8 mouse cellular contexts compared by ENCODE assay signal in the genomic region with DNA sequence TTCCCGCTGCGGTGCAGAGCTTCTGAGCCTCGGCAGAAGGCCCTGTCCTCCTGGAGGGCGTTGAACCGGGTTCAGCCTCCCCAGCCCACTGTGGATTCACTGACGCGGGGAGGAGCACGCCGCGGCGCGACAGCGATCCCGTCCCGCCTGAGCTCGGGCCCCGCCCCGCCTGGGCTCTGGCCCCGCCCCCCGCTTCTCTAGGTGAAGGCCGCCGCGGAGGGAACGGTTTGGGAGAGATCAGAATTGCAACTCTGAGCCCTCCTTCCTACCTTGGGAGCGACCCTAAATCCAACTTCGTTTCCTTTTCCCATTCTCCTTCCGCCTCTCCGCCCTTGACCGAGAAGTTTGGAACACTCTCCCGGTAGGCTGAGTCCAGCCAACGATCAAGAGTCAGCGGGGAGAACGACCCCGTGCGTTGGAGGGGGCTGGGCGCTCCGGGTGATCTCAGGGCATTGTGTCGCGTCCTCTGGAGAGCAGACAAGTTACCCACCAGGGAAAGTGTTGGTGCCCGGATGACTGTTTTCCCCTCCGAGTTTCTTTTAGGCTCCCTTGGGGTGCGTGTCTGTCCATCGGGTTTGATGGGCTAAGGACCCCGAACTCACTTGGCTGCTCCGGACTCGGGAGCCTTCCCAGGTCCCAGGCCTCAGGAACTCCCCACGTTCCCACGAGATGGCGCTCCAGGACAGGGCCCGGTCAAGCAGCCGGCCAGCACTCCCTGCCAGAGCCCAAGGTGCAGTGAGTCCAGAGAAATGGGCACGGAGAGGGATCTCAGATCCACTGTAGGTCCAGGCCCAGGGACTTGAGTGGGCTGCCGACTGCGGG. TPM values are rescaled to one million over a fixed set of nuclear protein-coding genes. Genes with fewer than 3 reads are reported as not detected.
DNase-seq lines count a peak whose midpoint lies in the region; ATAC-seq and TF ChIP-seq lines count a peak whose summit lies in the region.

No protein-coding gene starts in this region.

- H3K9ac ChIP-seq in embryonic facial prominence, embryonic 12.5 days: peak overlapping the region; percentile 99
- peak overlapping the region; percentile 70 for H3K9ac ChIP-seq in limb, embryonic 13.5 days
- H3K9ac ChIP-seq in midbrain, embryonic 13.5 days (replicated peaks): peak overlapping the region; percentile 40

- H3K9me3 ChIP-seq in embryonic facial prominence, embryonic 12.5 days: no peaks in the 10 kb centered on the region
- no peaks in the 10 kb centered on the region for H3K9me3 ChIP-seq in limb, embryonic 13.5 days
- no peaks in the 10 kb centered on the region for H3K9me3 ChIP-seq in midbrain, embryonic 13.5 days

- peak overlapping the region; percentile 54 for H3K4me3 ChIP-seq in embryonic facial prominence, embryonic 12.5 days
- peak overlapping the region; percentile 77 for H3K4me3 ChIP-seq in kidney, adult 2 months (ENCODE audit: insufficient read depth, low read depth, low read length)
- H3K4me3 ChIP-seq in limb, embryonic 13.5 days: peak overlapping the region; percentile 59
- H3K4me3 ChIP-seq in midbrain, embryonic 13.5 days (replicated peaks): peak overlapping the region; percentile 41

- peak overlapping the region; percentile 98 for H3K27ac ChIP-seq in embryonic facial prominence, embryonic 12.5 days
- H3K27ac ChIP-seq in kidney, adult 2 months (ENCODE audit: insufficient read depth, low read depth, low read length): peak overlapping the region; percentile 76
- peak overlapping the region; percentile 84 for H3K27ac ChIP-seq in limb, embryonic 13.5 days
- H3K27ac ChIP-seq in midbrain, embryonic 13.5 days: no peak overlapping the region

- peak; percentile 95 to 97 for DNase-seq in adrenal gland, postnatal 36 days
- peak; percentile 90 to 93 for DNase-seq in heart, adult 18-20 months
- DNase-seq in kidney, adult 2 months: peak; percentile 92
- peak; percentile 42 to 73 for DNase-seq in spleen, adult 18-20 months

- peak overlapping the region; percentile 72 for H3K4me2 ChIP-seq in embryonic facial prominence, embryonic 12.5 days (replicated peaks)
- peak overlapping the region; percentile 87 for H3K4me2 ChIP-seq in limb, embryonic 13.5 days (replicated peaks)
- peak overlapping the region; percentile 67 for H3K4me2 ChIP-seq in midbrain, embryonic 13.5 days (replicated peaks)

- ATAC-seq in embryonic facial prominence, embryonic 12.5 days (ENCODE audit: insufficient number of reproducible peaks, insufficient read depth, low FRiP score, low TSS enrichment): peak; percentile 42
- peak; percentile 70 for ATAC-seq in limb, embryonic 13.5 days (ENCODE audit: low FRiP score, low read depth)
- peak; percentile 44 for ATAC-seq in midbrain, embryonic 13.5 days
- ATAC-seq in activated CD4-positive, CD25-positive, alpha-beta regulatory T cell, adult 4 months: no peak

- TF ChIP-seq CTCF in kidney, adult 2 months (conservative IDR thresholded peaks at IDR 0.05; ENCODE audit: insufficient read depth, insufficient read length, low read depth, low read length): peak; percentile 86

- WGBS in embryonic facial prominence, embryonic 12.5 days: under 1% methylated on average over 54 of the region's 54 CpGs
- 1% methylated on average over 54 of the region's 54 CpGs for WGBS in kidney, adult 2 months
- under 1% methylated on average over 54 of the region's 54 CpGs for WGBS in limb, embryonic 13.5 days
- under 1% methylated on average over 53 of the region's 54 CpGs for WGBS in midbrain, embryonic 13.5 days

- H3K27me3 ChIP-seq in embryonic facial prominence, embryonic 12.5 days: peaks cover 27% of the 10 kb centered on the region
- no peaks in the 10 kb centered on the region for H3K27me3 ChIP-seq in kidney, adult 2 months (replicated peaks; ENCODE audit: control insufficient read depth, insufficient read depth, low read length)
- peaks cover 46% of the 10 kb centered on the region for H3K27me3 ChIP-seq in limb, embryonic 13.5 days
- peaks cover 86% of the 10 kb centered on the region for H3K27me3 ChIP-seq in midbrain, embryonic 13.5 days

- H3K36me3 ChIP-seq in embryonic facial prominence, embryonic 12.5 days: 0 out of 2 replicates have a peak, but pooled peaks cover 2% of the 10 kb centered on the region
- H3K36me3 ChIP-seq in kidney, adult 2 months (ENCODE audit: control insufficient read depth, insufficient read depth, low read length): peaks cover 1% of the 10 kb centered on the region; the same call in 1 of the 2 replicates
- peaks cover 3% of the 10 kb centered on the region; the same call in 1 of the 2 replicates for H3K36me3 ChIP-seq in limb, embryonic 13.5 days
- H3K36me3 ChIP-seq in midbrain, embryonic 13.5 days: no peaks in the 10 kb centered on the region

- TF ChIP-seq POLR2A in kidney, adult 2 months (IDR thresholded peaks at IDR 0.05; ENCODE audit: low read depth, low read length): no peak

- peaks cover 23% of the 10 kb centered on the region for H3K4me1 ChIP-seq in embryonic facial prominence, embryonic 12.5 days
- peaks cover 33% of the 10 kb centered on the region; the same call in 1 of the 2 replicates for H3K4me1 ChIP-seq in kidney, adult 2 months (ENCODE audit: control insufficient read depth, insufficient read depth, low read length)
- H3K4me1 ChIP-seq in limb, embryonic 13.5 days: peaks cover 49% of the 10 kb centered on the region
- peaks cover 36% of the 10 kb centered on the region for H3K4me1 ChIP-seq in midbrain, embryonic 13.5 days (replicated peaks)

RNA-seq across cellular contexts. Expression of a gene that starts 5.8 kb away (rescaled TPM):
- total RNA-seq in adrenal gland, postnatal 36 days (2021): not detected
- 0.43 TPM in 1 of 2 replicates, not detected in the other for polyA plus RNA-seq in embryonic facial prominence, embryonic 12.5 days (2016; fragmentation: Nextera tagmentation; extraction: Ambion mirVana)
- total RNA-seq in heart, adult 18-20 months (2021): not detected
- polyA plus RNA-seq in kidney, adult 2 months (2012; rRNA removed): not detected in 2 replicates
- 0.28 TPM in 1 of 2 replicates, not detected in the other for polyA plus RNA-seq in limb, embryonic 13.5 days (2015; fragmentation: Nextera tagmentation; extraction: Ambion mirVana)
- not detected in 2 replicates for polyA plus RNA-seq in midbrain, embryonic 13.5 days (2015; fragmentation: Nextera tagmentation; extraction: Ambion mirVana)
- 1 to 10 TPM in 1 of 2 experiments, not detected in 1; 1.0 TPM for polyA plus RNA-seq in activated CD4-positive, CD25-positive, alpha-beta regulatory T cell, adult 4 months (2017; shearing (Covaris generic))

RNA-seq across cellular contexts. Expression of a gene that starts 12.0 kb away (rescaled TPM):
- 10 to 100 TPM; 22.3 to 29.0 TPM for total RNA-seq in adrenal gland, postnatal 36 days (2021)
- polyA plus RNA-seq in embryonic facial prominence, embryonic 12.5 days (2016; fragmentation: Nextera tagmentation; extraction: Ambion mirVana): 20.5 and 21.6 TPM in 2 replicates
- 1 to 10 TPM; 3.9 to 4.9 TPM for total RNA-seq in heart, adult 18-20 months (2021)
- 58.5 and 66.9 TPM in 2 replicates for polyA plus RNA-seq in kidney, adult 2 months (2012; rRNA removed)
- 5.0 and 5.1 TPM in 2 replicates for polyA plus RNA-seq in limb, embryonic 13.5 days (2015; fragmentation: Nextera tagmentation; extraction: Ambion mirVana)
- 0.44 and 0.57 TPM in 2 replicates for polyA plus RNA-seq in midbrain, embryonic 13.5 days (2015; fragmentation: Nextera tagmentation; extraction: Ambion mirVana)
- polyA plus RNA-seq in activated CD4-positive, CD25-positive, alpha-beta regulatory T cell, adult 4 months (2017; shearing (Covaris generic)): under 1 TPM in 1 of 2 experiments, not detected in 1; 0.13 TPM

RNA-seq across cellular contexts. Expression of a gene that starts 41.9 kb away (rescaled TPM):
- not detected for total RNA-seq in adrenal gland, postnatal 36 days (2021)
- polyA plus RNA-seq in embryonic facial prominence, embryonic 12.5 days (2016; fragmentation: Nextera tagmentation; extraction: Ambion mirVana): 2.2 and 2.4 TPM in 2 replicates
- total RNA-seq in heart, adult 18-20 months (2021): under 1 TPM in 1 of 2 experiments, not detected in 1; 0.10 TPM
- 0.08 TPM in 2 replicates for polyA plus RNA-seq in kidney, adult 2 months (2012; rRNA removed)
- polyA plus RNA-seq in limb, embryonic 13.5 days (2015; fragmentation: Nextera tagmentation; extraction: Ambion mirVana): 25.1 and 29.3 TPM in 2 replicates
- polyA plus RNA-seq in midbrain, embryonic 13.5 days (2015; fragmentation: Nextera tagmentation; extraction: Ambion mirVana): 0.20 and 0.26 TPM in 2 replicates
- polyA plus RNA-seq in activated CD4-positive, CD25-positive, alpha-beta regulatory T cell, adult 4 months (2017; shearing (Covaris generic)): not detected

Comparison
In these comparisons a context has a peak if more than half of its experiments do, and no peak if none do; other contexts are left out.
1. H3K9ac ChIP-seq: peak in every context shown above with its lines; median percentile 99 in embryonic facial prominence, embryonic 12.5 days; 70 in limb, embryonic 13.5 days; 40 in midbrain, embryonic 13.5 days.